Mouse (Mus musculus) G1E (cell line): Measurements from ENCODE around the gene Arl1.

ENCODE experiments used
- CTCF ChIP-seq: IDR thresholded peaks from 2 replicates; pipeline ENCODE4 v1.5.1; 2012; ENCODE audit warnings: low read depth, low read length, inconsistent platforms, mixed read lengths
- GATA1 ChIP-seq: IDR thresholded peaks from 2 replicates; pipeline ENCODE4 v1.6.1; 2012; ENCODE audit warnings: borderline replicate concordance, low read length, inconsistent platforms, mixed read lengths
- GATA2 ChIP-seq: IDR thresholded peaks from 2 replicates; pipeline ENCODE4 v1.6.1; 2012; ENCODE audit warnings: low read depth, low read length, inconsistent platforms, borderline replicate concordance
- POLR2AphosphoS5 ChIP-seq: IDR thresholded peaks from 2 replicates; pipeline ENCODE4 v1.6.1; 2012; ENCODE audit warnings: low read depth, low read length, inconsistent platforms; ENCODE audit not compliant: insufficient replicate concordance
- TAL1 ChIP-seq: conservative IDR thresholded peaks from 2 replicates; pipeline ENCODE4 v1.6.1; 2012; ENCODE audit warnings: low read depth, low read length, inconsistent platforms, mixed read lengths

DNA sequence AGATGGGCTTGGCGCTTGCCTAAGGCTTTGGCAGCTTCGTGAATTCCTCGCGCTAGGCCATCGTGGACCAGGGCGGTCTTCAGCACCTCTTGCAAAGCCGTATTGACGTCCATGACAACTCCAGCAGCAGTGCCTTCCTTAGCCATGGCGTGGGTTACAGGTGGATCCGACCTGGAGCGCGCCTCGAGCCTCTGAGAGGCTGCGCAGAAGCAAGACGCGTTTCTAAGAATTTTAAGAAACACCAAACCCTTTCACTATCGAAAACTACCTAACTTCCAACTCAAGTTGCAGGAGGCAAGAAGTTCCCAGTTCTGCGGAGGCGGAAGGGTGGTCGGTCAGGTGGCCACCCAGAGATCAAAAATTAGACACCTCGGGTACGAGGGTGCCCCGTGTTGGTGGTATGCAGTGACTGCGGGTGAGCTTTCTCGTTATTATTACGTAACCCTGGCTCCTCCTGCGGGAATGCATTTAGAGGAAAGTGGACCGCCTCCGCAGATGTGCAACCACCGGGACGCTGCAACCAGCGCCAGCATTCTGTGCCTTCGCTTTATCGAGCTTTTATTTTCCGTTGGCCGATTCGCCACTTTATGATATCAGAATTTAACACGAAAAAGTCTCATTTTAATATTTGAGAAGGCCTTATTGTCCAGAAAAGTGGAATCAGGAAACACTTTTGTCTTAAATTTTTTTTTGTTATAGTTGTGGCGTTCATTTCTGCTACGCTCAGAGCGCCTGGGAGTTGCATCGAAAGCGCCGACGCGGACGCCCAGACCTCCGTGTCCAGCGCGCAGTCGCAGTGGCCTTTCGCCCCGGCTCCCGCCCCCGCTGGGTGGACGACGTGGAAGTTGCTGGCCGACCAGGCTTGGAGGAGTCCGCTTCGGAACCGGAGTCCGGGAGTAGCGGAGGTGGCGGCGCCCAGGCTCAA, at the start of gene Arl1:
- TF ChIP-seq CTCF (no peak), TAL1 (no peak), GATA1 (no peak), POLR2AphosphoS5 (no peak), GATA2 (no peak)
